Mouse (Mus musculus) kidney, embryonic 14.5 days (tissue): ENCODE results near the gene Wdfy4. TPM values are rescaled to one million over a fixed set of nuclear protein-coding genes. Genes with fewer than 3 reads are reported as not detected.

Experiments
- ATAC-seq: fragments of 200-750 bp; cut with Nextera tagmentation; 2 replicates; pipeline ENCODE4 v1.8.0; 2017; ENCODE audit warnings: moderate number of reproducible peaks, mild to moderate bottlenecking, moderate TSS enrichment, moderate library complexity; ENCODE audit not compliant: low FRiP score, low TSS enrichment
- H3K27ac ChIP-seq: fragments of 300-500 bp; sonication (generic); 2 replicates; pipeline ENCODE4 v1.5.1; 2014; ENCODE audit warnings: low read depth, mild to moderate bottlenecking, low read length, moderate library complexity, mixed read lengths
- H3K27me3 ChIP-seq: fragments of 300-500 bp; sonication (generic); 2 replicates; pipeline ENCODE4 v1.6.1; 2014; ENCODE audit warnings: mild to moderate bottlenecking, low read length; ENCODE audit not compliant: control insufficient read depth, insufficient read depth
- H3K36me3 ChIP-seq: fragments of 300-500 bp; sonication (generic); 2 replicates; pipeline ENCODE4 v1.6.1; 2014; ENCODE audit warnings: low read length, mixed read lengths; ENCODE audit not compliant: control insufficient read depth, insufficient read depth
- H3K4me1 ChIP-seq: fragments of 300-500 bp; sonication (generic); 2 replicates; pipeline ENCODE4 v1.6.1; 2014; ENCODE audit warnings: low read length, mixed read lengths; ENCODE audit not compliant: control insufficient read depth, insufficient read depth
- H3K4me2 ChIP-seq: fragments of 300-500 bp; sonication (generic); replicated peaks from 2 replicates; pipeline ENCODE4 v1.6.1; 2014; ENCODE audit warnings: low read depth, mild to moderate bottlenecking, low read length
- H3K4me3 ChIP-seq: fragments of 300-500 bp; sonication (generic); 2 replicates; pipeline ENCODE4 v1.5.1; 2014; ENCODE audit warnings: mild to moderate bottlenecking, low read length
- H3K9ac ChIP-seq: fragments of 300-500 bp; sonication (generic); 2 replicates; pipeline ENCODE4 v1.6.1; 2014; ENCODE audit warnings: low read depth, mild to moderate bottlenecking, low read length, moderate library complexity
- H3K9me3 ChIP-seq: fragments of 300-500 bp; sonication (generic); 2 replicates; pipeline ENCODE4 v1.6.1; 2016; ENCODE audit warnings: low read length; ENCODE audit not compliant: control insufficient read depth
- WGBS: fragments of 180-500 bp; shearing (Covaris S2); extraction: QIAGEN DNeasy Blood & Tissue Kit; methylation state at CpG from one replicate; pipeline ENCODE4 v1.1.7; 2014; 5-methylcytosine and 5-hydroxymethylcytosine counted together
- polyA plus RNA-seq: library from polyadenylated mRNA; unstranded; fragments of >200 nt; fragmentation: Nextera tagmentation; extraction: Ambion mirVana; gene quantifications from 2 replicates; pipeline ENCODE4 v1.2.1, GENCODE M21; 2014

Wdfy4 gene
- polyA plus RNA-seq, 1 experiment from 2014 or later = 0.31 TPM

GRCm38 (mm10) chr14:33045217-33045616 lies 140.1 kb downstream of the Wdfy4 start:
- Histone ChIP-seq H3K9me3 (no peaks in the 10 kb centered on the region), H3K4me2 (no peak overlapping the region), H3K27ac (no peak overlapping the region), H3K36me3 (no peaks in the 10 kb centered on the region), H3K4me3 (no peak overlapping the region), H3K27me3 (no peaks in the 10 kb centered on the region), H3K9ac (no peak overlapping the region), H3K4me1 (no peaks in the 10 kb centered on the region)
- 85% methylated on average over 3 of the region's 3 CpGs for WGBS
- ATAC-seq = no peak

GRCm38 (mm10) chr14:33036811-33037210 lies 148.5 kb downstream of the Wdfy4 start:
- H3K4me1 ChIP-seq = no peaks in the 10 kb centered on the region
- no peak for ATAC-seq
- WGBS = 37% methylated on average over 3 of the region's 3 CpGs
- no peak overlapping the region for H3K4me3 ChIP-seq
- H3K9ac ChIP-seq = no peak overlapping the region
- H3K4me2 ChIP-seq = no peak overlapping the region
- no peak overlapping the region for H3K27ac ChIP-seq
- no peaks in the 10 kb centered on the region for H3K36me3 ChIP-seq
- H3K9me3 ChIP-seq = no peaks in the 10 kb centered on the region
- peaks cover 6% of the 10 kb centered on the region; the same call in 1 of the 2 replicates for H3K27me3 ChIP-seq

- H3K27me3 ChIP-seq = peaks cover 6% of the 10 kb centered on the region; the same call in 1 of the 2 replicates
- no peak for ATAC-seq
- H3K4me2 ChIP-seq = no peak overlapping the region
- no peaks in the 10 kb centered on the region for H3K4me1 ChIP-seq
- 52% methylated on average over 5 of the region's 5 CpGs for WGBS
- no peaks in the 10 kb centered on the region for H3K36me3 ChIP-seq
- H3K27ac ChIP-seq = no peak overlapping the region
- no peak overlapping the region for H3K9ac ChIP-seq
- H3K4me3 ChIP-seq = no peak overlapping the region
- no peaks in the 10 kb centered on the region for H3K9me3 ChIP-seq
Measured at GRCm38 (mm10) chr14:33035386-33035785, 149.9 kb downstream of the Wdfy4 start.

- no peaks in the 10 kb centered on the region for H3K4me1 ChIP-seq
- no peak overlapping the region for H3K4me2 ChIP-seq
- no peaks in the 10 kb centered on the region for H3K36me3 ChIP-seq
- peaks cover 6% of the 10 kb centered on the region; the same call in 1 of the 2 replicates for H3K27me3 ChIP-seq
- no peak overlapping the region for H3K27ac ChIP-seq
- H3K4me3 ChIP-seq = no peak overlapping the region
- WGBS = 37% methylated on average over 6 of the region's 6 CpGs
- H3K9me3 ChIP-seq = no peaks in the 10 kb centered on the region
- ATAC-seq = no peak
- no peak overlapping the region for H3K9ac ChIP-seq
Measured at GRCm38 (mm10) chr14:33033424-33033823, 151.9 kb downstream of the Wdfy4 start.

GRCm38 (mm10) chr14:33030849-33031248 lies 154.5 kb downstream of the Wdfy4 start:
- no peaks in the 10 kb centered on the region for H3K36me3 ChIP-seq
- H3K4me1 ChIP-seq = no peaks in the 10 kb centered on the region
- no peak overlapping the region for H3K4me3 ChIP-seq
- no peaks in the 10 kb centered on the region for H3K9me3 ChIP-seq
- 80% methylated on average over 3 of the region's 3 CpGs for WGBS
- peaks cover 6% of the 10 kb centered on the region; the same call in 1 of the 2 replicates for H3K27me3 ChIP-seq
- no peak for ATAC-seq
- H3K27ac ChIP-seq = no peak overlapping the region
- no peak overlapping the region for H3K9ac ChIP-seq
- no peak overlapping the region for H3K4me2 ChIP-seq

- no peak overlapping the region for H3K4me2 ChIP-seq
- H3K36me3 ChIP-seq = no peaks in the 10 kb centered on the region
- no peaks in the 10 kb centered on the region for H3K9me3 ChIP-seq
- H3K27ac ChIP-seq = no peak overlapping the region
- no peak for ATAC-seq
- H3K4me1 ChIP-seq = no peaks in the 10 kb centered on the region
- no peaks in the 10 kb centered on the region for H3K27me3 ChIP-seq
- 59% methylated on average over 5 of the region's 5 CpGs for WGBS
- H3K4me3 ChIP-seq = no peak overlapping the region
- no peak overlapping the region for H3K9ac ChIP-seq
Measured at GRCm38 (mm10) chr14:33019606-33020005, 165.7 kb downstream of the Wdfy4 start.

GRCm38 (mm10) chr14:33019050-33019449 lies 166.3 kb downstream of the Wdfy4 start:
- Histone ChIP-seq H3K4me1 (no peaks in the 10 kb centered on the region), H3K9me3 (no peaks in the 10 kb centered on the region), H3K9ac (no peak overlapping the region), H3K36me3 (no peaks in the 10 kb centered on the region), H3K27me3 (no peaks in the 10 kb centered on the region), H3K4me3 (no peak overlapping the region), H3K27ac (no peak overlapping the region), H3K4me2 (no peak overlapping the region)
- no peak for ATAC-seq
- WGBS = 73% methylated on average over 3 of the region's 3 CpGs

GRCm38 (mm10) chr14:33007638-33008037 lies 177.7 kb downstream of the Wdfy4 start:
- WGBS = 86% methylated on average over 1 of the region's 1 CpGs

GRCm38 (mm10) chr14:33005114-33005513 lies 180.2 kb downstream of the Wdfy4 start:
- Histone ChIP-seq H3K4me3 (no peak overlapping the region), H3K27ac (no peak overlapping the region), H3K4me1 (no peaks in the 10 kb centered on the region), H3K9ac (no peak overlapping the region), H3K9me3 (0 out of 2 replicates have a peak, but pooled peaks cover 3% of the 10 kb centered on the region), H3K27me3 (no peaks in the 10 kb centered on the region), H3K4me2 (no peak overlapping the region), H3K36me3 (no peaks in the 10 kb centered on the region)
- 100% methylated on average over 1 of the region's 1 CpGs for WGBS
- no peak for ATAC-seq

More at GRCm38 (mm10) chr14:33007638-33008037, 177.7 kb downstream of the Wdfy4 start:
- 0 out of 2 replicates have a peak, but pooled peaks cover 3% of the 10 kb centered on the region for H3K9me3 ChIP-seq
- H3K9ac ChIP-seq = no peak overlapping the region
- ATAC-seq = no peak
- H3K27ac ChIP-seq = no peak overlapping the region
- H3K4me2 ChIP-seq = no peak overlapping the region
- no peaks in the 10 kb centered on the region for H3K4me1 ChIP-seq
- no peak overlapping the region for H3K4me3 ChIP-seq
- H3K27me3 ChIP-seq = no peaks in the 10 kb centered on the region
- no peaks in the 10 kb centered on the region for H3K36me3 ChIP-seq
